Mouse (Mus musculus) heart, postnatal 0 days (tissue): Measurements from ENCODE around the gene Zmiz1. TPM values are rescaled to one million over a fixed set of nuclear protein-coding genes. Genes with fewer than 3 reads are reported as not detected.
A peak's percentile ranks its signal among the peaks of the same experiment; 100 is the strongest.

Source experiments
- ATAC-seq: fragments of 200-750 bp; cut with Nextera tagmentation; 2 replicates; pipeline ENCODE4 v1.8.0; 2017; ENCODE audit warnings: low read depth, moderate number of reproducible peaks, moderate library complexity; ENCODE audit not compliant: insufficient read depth
- DNase-seq: peaks from one replicate; pipeline ENCODE4 v3.0.0-alpha.2; 2016; ENCODE audit warnings: low spot score
- H3K27ac ChIP-seq: fragments of 300-500 bp; sonication (generic); 2 replicates; pipeline ENCODE4 v1.5.1; 2014; ENCODE audit warnings: low read depth, mild to moderate bottlenecking
- H3K27me3 ChIP-seq: fragments of 300-500 bp; sonication (generic); 2 replicates; pipeline ENCODE4 v1.6.1; 2014; ENCODE audit warnings: low read length, mixed read lengths; ENCODE audit not compliant: control insufficient read depth, insufficient read depth
- H3K36me3 ChIP-seq: fragments of 300-500 bp; sonication (generic); replicated peaks from 2 replicates; pipeline ENCODE4 v1.6.1; 2014; ENCODE audit warnings: low read length, mixed read lengths; ENCODE audit not compliant: control insufficient read depth, insufficient read depth
- H3K4me1 ChIP-seq: fragments of 300-500 bp; sonication (generic); 2 replicates; pipeline ENCODE4 v1.6.1; 2014; ENCODE audit warnings: antibody characterized with exemption; ENCODE audit not compliant: control insufficient read depth, insufficient read depth
- H3K4me2 ChIP-seq: fragments of 300-500 bp; sonication (generic); 2 replicates; pipeline ENCODE4 v1.6.1; 2014; ENCODE audit warnings: low read depth, mild to moderate bottlenecking, low read length, moderate library complexity
- H3K4me3 ChIP-seq: fragments of 300-500 bp; sonication (generic); 2 replicates; pipeline ENCODE4 v1.5.1; 2014; ENCODE audit warnings: low read depth, low read length
- H3K9ac ChIP-seq: fragments of 300-500 bp; sonication (generic); replicated peaks from 2 replicates; pipeline ENCODE4 v1.6.1; 2014; ENCODE audit warnings: low read depth, low read length, mixed read lengths
- H3K9me3 ChIP-seq: fragments of 300-500 bp; sonication (generic); replicated peaks from 2 replicates; pipeline ENCODE4 v1.6.1; 2016; ENCODE audit warnings: low read length; ENCODE audit not compliant: control insufficient read depth
- CTCF ChIP-seq: IDR thresholded peaks from 2 replicates; pipeline ENCODE4 v1.5.1; 2016; ENCODE audit warnings: antibody characterized with exemption, control low read depth, low read depth
- EP300 ChIP-seq: IDR thresholded peaks from 2 replicates; pipeline ENCODE4 v1.6.1; 2016; ENCODE audit warnings: antibody characterized with exemption, low read depth
- WGBS: fragments of 180-500 bp; shearing (Covaris S2); extraction: QIAGEN DNeasy Blood & Tissue Kit; methylation state at CpG from one replicate; pipeline ENCODE4 v1.1.7; 2014; 5-methylcytosine and 5-hydroxymethylcytosine counted together
- polyA plus RNA-seq: library from polyadenylated mRNA; unstranded; fragments of >200 nt; fragmentation: Nextera tagmentation; extraction: Ambion mirVana; gene quantifications from 2 replicates; pipeline ENCODE4 v1.2.1, GENCODE M21; 2015
- total RNA-seq: library from RNA; depleted of rRNA; stranded (reverse); fragments of >200 nt; gene quantifications from 2 replicates; pipeline ENCODE4 v1.2.3, GENCODE M21; 2014; ENCODE audit warnings: low replicate concordance

Zmiz1 gene
- total and polyA plus RNA-seq, 2 experiments from 2014 or later = 13.8 to 41.0 TPM

- DNase-seq (peak; percentile 62), ATAC-seq (peak; percentile 69)
- Histone ChIP-seq H3K27me3 (no peaks in the 10 kb centered on the region), H3K4me2 (no peak overlapping the region), H3K36me3 (peaks cover 37% of the 10 kb centered on the region), H3K9me3 (no peaks in the 10 kb centered on the region), H3K4me1 (peaks cover 50% of the 10 kb centered on the region), H3K27ac (peak overlapping the region; percentile 93), H3K4me3 (no peak overlapping the region), H3K9ac (no peak overlapping the region)
- TF ChIP-seq CTCF (no peak), EP300 (no peak)
- WGBS = 30% methylated on average over 21 of the region's 21 CpGs
Observed at GRCm38 (mm10) chr14:25585545-25586301, 126.7 kb downstream of the Zmiz1 start.

GRCm38 (mm10) chr14:25586846-25587486, 128.0 kb downstream of the Zmiz1 start:
- H3K4me2 ChIP-seq = peak overlapping the region; percentile 37
- H3K27ac ChIP-seq = peak overlapping the region; percentile 93
- H3K4me3 ChIP-seq = no peak overlapping the region
- ATAC-seq = no peak; the same call in 1 of the 2 replicates
- no peaks in the 10 kb centered on the region for H3K27me3 ChIP-seq
- H3K36me3 ChIP-seq = peaks cover 25% of the 10 kb centered on the region
- H3K4me1 ChIP-seq = peaks cover 50% of the 10 kb centered on the region
- H3K9me3 ChIP-seq = no peaks in the 10 kb centered on the region
- peak overlapping the region; percentile 33 for H3K9ac ChIP-seq
- TF ChIP-seq EP300 (no peak; the same call in 1 of the 2 replicates), CTCF (no peak)
- peak; percentile 39 for DNase-seq
- 18% methylated on average over 10 of the region's 10 CpGs for WGBS

- ATAC-seq = peak; percentile 57
- Histone ChIP-seq H3K4me2 (peak overlapping the region; percentile 37), H3K4me3 (no peak overlapping the region), H3K27ac (peak overlapping the region; percentile 93), H3K27me3 (no peaks in the 10 kb centered on the region), H3K4me1 (peaks cover 50% of the 10 kb centered on the region), H3K9me3 (no peaks in the 10 kb centered on the region), H3K36me3 (peaks cover 22% of the 10 kb centered on the region), H3K9ac (peak overlapping the region; percentile 33)
- TF ChIP-seq CTCF = no peak
- TF ChIP-seq EP300 = peak; percentile 52; the same call in 1 of the 2 replicates
- 4% methylated on average over 6 of the region's 6 CpGs for WGBS
- DNase-seq = peak; percentile 68
Observed at GRCm38 (mm10) chr14:25587487-25588001, 128.6 kb downstream of the Zmiz1 start.

GRCm38 (mm10) chr14:25588156-25588555, 129.2 kb downstream of the Zmiz1 start:
- WGBS = 52% methylated on average over 2 of the region's 2 CpGs
- H3K9ac ChIP-seq = no peak overlapping the region
- no peak for DNase-seq
- no peak for TF ChIP-seq CTCF
- no peak for TF ChIP-seq EP300
- ATAC-seq = no peak; the same call in 1 of the 2 replicates
- peak overlapping the region; percentile 93 for H3K27ac ChIP-seq
- no peaks in the 10 kb centered on the region for H3K9me3 ChIP-seq
- H3K4me1 ChIP-seq = peaks cover 50% of the 10 kb centered on the region
- no peaks in the 10 kb centered on the region for H3K27me3 ChIP-seq
- peak overlapping the region; percentile 20; the same call in 1 of the 2 replicates for H3K4me2 ChIP-seq
- peaks cover 20% of the 10 kb centered on the region for H3K36me3 ChIP-seq
- H3K4me3 ChIP-seq = no peak overlapping the region

GRCm38 (mm10) chr14:25588946-25589937, 130.3 kb downstream of the Zmiz1 start:
- Histone ChIP-seq H3K4me3 (no peak overlapping the region), H3K27ac (peak overlapping the region; percentile 93), H3K9ac (no peak overlapping the region), H3K4me2 (no peak overlapping the region), H3K9me3 (no peaks in the 10 kb centered on the region), H3K4me1 (peaks cover 50% of the 10 kb centered on the region), H3K27me3 (no peaks in the 10 kb centered on the region), H3K36me3 (peaks cover 16% of the 10 kb centered on the region)
- no peak for ATAC-seq
- no peak for TF ChIP-seq CTCF
- no peak for TF ChIP-seq EP300
- 43% methylated on average over 16 of the region's 16 CpGs for WGBS
- DNase-seq = no peak
